Mouse (Mus musculus) small intestine, adult 2 months (tissue): ENCODE results near the gene Tbrg1.

ENCODE experiments used
- CTCF ChIP-seq: fragments of 200-500 bp; IDR thresholded peaks from 2 replicates; pipeline ENCODE4 v1.5.1; 2012; ENCODE audit warnings: low read depth, mild to moderate bottlenecking, control low read depth, inconsistent platforms, low read length, moderate library complexity, mixed read lengths; ENCODE audit not compliant: insufficient replicate concordance, insufficient read length; ENCODE audit errors: extremely low read depth
- POLR2A ChIP-seq: fragments of 200-500 bp; IDR thresholded peaks from 2 replicates; pipeline ENCODE4 v1.6.1; 2012; ENCODE audit warnings: low read depth, mild to moderate bottlenecking, control low read depth, inconsistent platforms, low read length, moderate library complexity

- TF ChIP-seq CTCF (no peak), POLR2A (no peak)
Observed at GRCm38 (mm10) chr9:37650639-37651038, 6.5 kb downstream of the Tbrg1 start.
